Mouse (Mus musculus): Measurements from ENCODE around the gene Klhdc8a. TPM values are rescaled to one million over a fixed set of nuclear protein-coding genes. Genes with fewer than 3 reads are reported as not detected.

The Klhdc8a gene
- polyA plus RNA-seq, 1 experiment from 2014 or later, result 0.47 TPM

DNA sequence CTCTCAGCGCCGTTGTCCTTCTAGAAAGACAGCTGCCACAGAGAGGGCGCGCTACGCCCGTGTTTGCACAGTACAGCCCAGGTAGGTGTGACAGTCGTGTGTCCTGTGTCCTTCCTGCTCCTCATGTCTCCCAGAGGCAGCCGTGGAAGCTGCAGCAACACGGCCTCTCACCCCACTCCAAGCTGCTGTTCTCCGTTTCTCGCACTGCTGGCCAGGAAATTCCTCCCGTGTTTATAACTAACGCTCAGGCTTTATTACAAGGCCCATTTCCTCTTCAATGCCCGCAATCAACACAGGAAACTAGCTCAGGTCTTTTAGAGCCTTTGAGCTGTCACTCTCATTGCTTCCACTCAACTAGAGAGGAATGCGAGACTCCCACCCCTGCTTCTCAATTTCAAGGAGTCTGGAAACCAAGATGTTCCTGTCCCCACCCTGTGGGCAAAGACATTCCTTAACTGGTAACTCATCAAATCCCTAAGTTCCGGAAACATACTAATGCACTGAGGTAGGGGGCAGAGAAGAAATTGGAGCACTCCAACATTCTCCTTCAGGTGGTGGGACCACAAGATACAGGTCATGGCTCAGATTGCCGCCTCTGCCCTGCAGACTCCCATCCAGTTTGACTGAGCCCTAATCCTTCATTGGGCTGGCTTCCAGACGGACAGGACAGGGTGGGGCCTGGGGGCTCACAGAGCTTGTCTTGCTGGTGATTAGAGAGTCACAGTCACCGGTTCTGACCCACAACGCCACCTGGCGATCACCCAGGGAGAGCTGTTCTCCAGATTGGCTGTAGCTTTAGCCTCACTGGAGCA, 5.9 kb upstream of the Klhdc8a start:
- H3K36me3 ChIP-seq, result no peaks in the 10 kb centered on the region
- WGBS, result 37% methylated on average over 21 of the region's 21 CpGs
- H3K27ac ChIP-seq, result peak overlapping the region; percentile 75
- H3K4me1 ChIP-seq, result peaks cover 30% of the 10 kb centered on the region
- no peak overlapping the region for H3K4me3 ChIP-seq
- peak overlapping the region; percentile 6; the same call in 1 of the 2 replicates for H3K4me2 ChIP-seq (replicated peaks)
- peak; percentile 36 for ATAC-seq (ENCODE audit: insufficient number of reproducible peaks, insufficient read depth, low FRiP score, low TSS enrichment)
- peaks cover 26% of the 10 kb centered on the region for H3K27me3 ChIP-seq
- H3K9me3 ChIP-seq, result no peaks in the 10 kb centered on the region
- H3K9ac ChIP-seq, result no peak overlapping the region

GRCm38 (mm10) chr1:132295506-132295905, 2.9 kb upstream of the Klhdc8a start:
- peaks cover 56% of the 10 kb centered on the region for H3K27me3 ChIP-seq
- no peak for ATAC-seq (ENCODE audit: insufficient number of reproducible peaks, insufficient read depth, low FRiP score, low TSS enrichment)
- no peak overlapping the region for H3K27ac ChIP-seq
- H3K9ac ChIP-seq, result no peak overlapping the region
- no peak overlapping the region for H3K4me3 ChIP-seq
- no peaks in the 10 kb centered on the region for H3K9me3 ChIP-seq
- H3K4me1 ChIP-seq, result peaks cover 32% of the 10 kb centered on the region
- 68% methylated on average over 7 of the region's 7 CpGs for WGBS
- no peaks in the 10 kb centered on the region for H3K36me3 ChIP-seq
- H3K4me2 ChIP-seq (replicated peaks), result no peak overlapping the region

- no peaks in the 10 kb centered on the region for H3K9me3 ChIP-seq
- H3K36me3 ChIP-seq, result no peaks in the 10 kb centered on the region
- no peak overlapping the region for H3K4me3 ChIP-seq
- no peak for ATAC-seq (ENCODE audit: insufficient number of reproducible peaks, insufficient read depth, low FRiP score, low TSS enrichment)
- H3K27me3 ChIP-seq, result peaks cover 57% of the 10 kb centered on the region
- no peak overlapping the region for H3K9ac ChIP-seq
- H3K4me1 ChIP-seq, result peaks cover 28% of the 10 kb centered on the region
- no peak overlapping the region for H3K4me2 ChIP-seq (replicated peaks)
- no peak overlapping the region for H3K27ac ChIP-seq
- WGBS, result 53% methylated on average over 3 of the region's 3 CpGs
Observed at GRCm38 (mm10) chr1:132296051-132296450, 2.4 kb upstream of the Klhdc8a start.

DNA sequence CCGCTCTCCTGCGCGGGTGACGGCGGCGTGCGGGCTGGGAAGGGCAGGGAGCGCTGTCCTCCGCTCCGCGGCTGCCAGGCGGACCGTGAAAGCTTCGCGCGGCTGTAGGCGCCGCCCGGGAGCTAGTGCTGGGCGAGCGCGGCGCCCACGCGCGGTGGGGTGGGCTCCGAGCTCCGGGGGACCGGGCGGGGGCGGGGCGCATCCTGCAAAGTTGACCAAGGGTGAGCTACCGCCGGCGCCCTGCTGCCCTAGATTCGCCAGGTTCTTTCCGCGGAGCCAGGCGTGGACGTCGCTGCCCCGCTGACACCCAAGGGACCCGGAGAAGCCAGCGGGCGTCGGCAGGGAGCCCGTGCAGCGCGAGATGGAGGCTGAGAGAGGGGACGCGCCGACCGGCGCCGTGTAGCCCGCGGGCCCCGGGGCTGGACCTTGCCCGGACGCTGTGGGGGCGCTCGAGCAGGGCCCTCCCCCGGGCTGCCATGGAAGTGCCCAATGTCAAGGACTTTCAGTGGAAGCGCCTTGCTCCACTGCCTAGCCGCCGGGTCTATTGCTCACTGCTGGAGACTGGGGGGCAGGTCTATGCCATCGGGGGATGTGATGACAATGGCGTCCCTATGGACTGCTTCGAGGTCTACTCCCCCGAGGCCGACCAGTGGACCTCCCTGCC, 507 bp downstream of the Klhdc8a start:
- H3K9me3 ChIP-seq, result no peaks in the 10 kb centered on the region
- peaks cover 61% of the 10 kb centered on the region for H3K27me3 ChIP-seq
- WGBS, result 2% methylated on average over 64 of the region's 71 CpGs
- peak overlapping the region; percentile 66 for H3K9ac ChIP-seq
- no peaks in the 10 kb centered on the region for H3K36me3 ChIP-seq
- H3K27ac ChIP-seq, result no peak overlapping the region
- peak overlapping the region; percentile 100 for H3K4me2 ChIP-seq (replicated peaks)
- 0 out of 2 replicates have a peak, but pooled peaks have one; percentile 5 for ATAC-seq (ENCODE audit: insufficient number of reproducible peaks, insufficient read depth, low FRiP score, low TSS enrichment)
- H3K4me3 ChIP-seq, result peak overlapping the region; percentile 59
- 0 out of 2 replicates have a peak, but pooled peaks cover 6% of the 10 kb centered on the region for H3K4me1 ChIP-seq

DNA sequence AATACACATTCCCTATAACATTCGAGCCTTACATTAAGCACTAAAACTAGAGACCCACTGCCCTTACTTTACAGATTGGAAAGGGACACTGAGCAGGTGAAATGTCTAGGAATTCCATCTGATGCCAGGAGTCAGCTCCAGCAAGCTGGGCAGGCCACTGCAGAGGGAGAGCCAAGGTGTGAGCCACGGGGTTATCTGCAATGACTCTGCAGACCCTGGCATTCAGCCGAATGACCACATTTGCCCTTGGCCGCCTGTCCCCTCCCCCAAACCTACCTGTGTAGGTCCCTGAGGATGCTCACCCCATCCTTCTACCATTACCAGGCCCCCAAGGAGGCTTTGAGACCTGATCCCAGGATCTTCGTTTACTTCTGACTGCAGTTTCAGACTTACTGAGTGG, 1.3 kb downstream of the Klhdc8a start:
- no peaks in the 10 kb centered on the region for H3K9me3 ChIP-seq
- 75% methylated on average over 5 of the region's 5 CpGs for WGBS
- H3K4me3 ChIP-seq, result no peak overlapping the region
- peaks cover 53% of the 10 kb centered on the region for H3K27me3 ChIP-seq
- H3K4me2 ChIP-seq (replicated peaks), result 0 out of 2 replicates have a peak overlapping the region, but pooled peaks have one; percentile 100
- H3K36me3 ChIP-seq, result no peaks in the 10 kb centered on the region
- ATAC-seq (ENCODE audit: insufficient number of reproducible peaks, insufficient read depth, low FRiP score, low TSS enrichment), result no peak
- H3K27ac ChIP-seq, result no peak overlapping the region
- H3K4me1 ChIP-seq, result 0 out of 2 replicates have a peak, but pooled peaks cover 6% of the 10 kb centered on the region
- no peak overlapping the region for H3K9ac ChIP-seq

DNA sequence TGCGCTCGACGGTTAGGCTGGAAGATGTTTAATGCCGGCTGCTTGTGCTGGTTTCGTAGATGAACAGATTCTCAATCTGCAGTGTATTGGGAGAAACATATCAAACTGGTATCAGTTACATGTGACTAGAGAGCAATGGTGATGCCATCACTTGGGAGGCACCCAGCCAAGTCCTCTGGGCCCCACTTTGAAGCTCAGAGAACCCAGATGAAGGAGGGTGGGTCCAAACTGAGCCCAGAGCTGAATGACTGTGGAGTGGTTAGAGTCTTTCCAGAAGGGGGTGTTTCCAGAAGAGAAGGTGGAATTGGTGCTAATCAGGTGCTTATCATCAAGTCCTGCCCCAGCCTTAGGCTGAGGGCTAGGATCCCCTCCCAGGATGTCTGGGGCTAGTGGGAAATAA, 2.8 kb downstream of the Klhdc8a start:
- Histone ChIP-seq H3K4me3 (no peak overlapping the region), H3K36me3 (no peaks in the 10 kb centered on the region), H3K4me1 (0 out of 2 replicates have a peak, but pooled peaks cover 6% of the 10 kb centered on the region), H3K9me3 (no peaks in the 10 kb centered on the region), H3K9ac (no peak overlapping the region), H3K27ac (no peak overlapping the region), H3K27me3 (peaks cover 47% of the 10 kb centered on the region), H3K4me2 (replicated peaks) (no peak overlapping the region)
- 92% methylated on average over 5 of the region's 5 CpGs for WGBS
- ATAC-seq (ENCODE audit: insufficient number of reproducible peaks, insufficient read depth, low FRiP score, low TSS enrichment), result no peak

GRCm38 (mm10) chr1:132302341-132302866, 4.0 kb downstream of the Klhdc8a start:
- H3K9me3 ChIP-seq, result no peaks in the 10 kb centered on the region
- 0 out of 2 replicates have a peak, but pooled peaks cover 6% of the 10 kb centered on the region for H3K4me1 ChIP-seq
- ATAC-seq (ENCODE audit: insufficient number of reproducible peaks, insufficient read depth, low FRiP score, low TSS enrichment), result no peak
- H3K4me2 ChIP-seq (replicated peaks), result no peak overlapping the region
- no peak overlapping the region for H3K9ac ChIP-seq
- no peak overlapping the region for H3K4me3 ChIP-seq
- H3K36me3 ChIP-seq, result no peaks in the 10 kb centered on the region
- peaks cover 37% of the 10 kb centered on the region for H3K27me3 ChIP-seq
- H3K27ac ChIP-seq, result no peak overlapping the region
- WGBS, result 84% methylated on average over 9 of the region's 9 CpGs

GRCm38 (mm10) chr1:132304618-132305214, 6.3 kb downstream of the Klhdc8a start:
- H3K9ac ChIP-seq, result no peak overlapping the region
- H3K9me3 ChIP-seq, result no peaks in the 10 kb centered on the region
- ATAC-seq (ENCODE audit: insufficient number of reproducible peaks, insufficient read depth, low FRiP score, low TSS enrichment), result no peak
- no peaks in the 10 kb centered on the region for H3K4me1 ChIP-seq
- no peak overlapping the region for H3K4me2 ChIP-seq (replicated peaks)
- WGBS, result 22% methylated on average over 9 of the region's 9 CpGs
- no peak overlapping the region for H3K4me3 ChIP-seq
- H3K27ac ChIP-seq, result no peak overlapping the region
- H3K36me3 ChIP-seq, result no peaks in the 10 kb centered on the region
- H3K27me3 ChIP-seq, result peaks cover 14% of the 10 kb centered on the region

DNA sequence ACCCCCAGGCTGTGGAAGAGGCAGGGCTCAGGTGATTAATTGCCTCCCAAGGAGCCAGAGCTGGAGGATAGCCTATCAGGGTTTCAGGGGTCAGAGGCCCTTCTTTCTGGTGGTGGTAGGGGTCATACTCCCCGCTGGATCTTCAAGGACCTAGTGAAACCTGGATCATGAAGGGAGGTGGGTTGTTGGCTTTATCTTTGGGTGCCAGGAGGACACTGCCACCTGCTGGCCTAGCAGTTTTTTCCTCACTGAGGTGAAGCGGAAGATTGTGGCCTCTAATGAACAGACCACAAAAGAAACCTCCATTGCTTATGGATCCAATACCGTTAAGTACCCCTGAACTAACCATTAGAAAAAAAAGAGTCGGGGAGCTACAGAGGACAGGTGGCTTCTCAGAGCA, 7.7 kb downstream of the Klhdc8a start:
- ATAC-seq (ENCODE audit: insufficient number of reproducible peaks, insufficient read depth, low FRiP score, low TSS enrichment), result no peak
- Histone ChIP-seq H3K4me2 (replicated peaks) (no peak overlapping the region), H3K4me3 (no peak overlapping the region), H3K9ac (no peak overlapping the region), H3K27me3 (peaks cover 5% of the 10 kb centered on the region; the same call in 1 of the 2 replicates), H3K9me3 (no peaks in the 10 kb centered on the region), H3K4me1 (no peaks in the 10 kb centered on the region), H3K36me3 (no peaks in the 10 kb centered on the region), H3K27ac (no peak overlapping the region)
- WGBS, result 48% methylated on average over 4 of the region's 4 CpGs

DNA sequence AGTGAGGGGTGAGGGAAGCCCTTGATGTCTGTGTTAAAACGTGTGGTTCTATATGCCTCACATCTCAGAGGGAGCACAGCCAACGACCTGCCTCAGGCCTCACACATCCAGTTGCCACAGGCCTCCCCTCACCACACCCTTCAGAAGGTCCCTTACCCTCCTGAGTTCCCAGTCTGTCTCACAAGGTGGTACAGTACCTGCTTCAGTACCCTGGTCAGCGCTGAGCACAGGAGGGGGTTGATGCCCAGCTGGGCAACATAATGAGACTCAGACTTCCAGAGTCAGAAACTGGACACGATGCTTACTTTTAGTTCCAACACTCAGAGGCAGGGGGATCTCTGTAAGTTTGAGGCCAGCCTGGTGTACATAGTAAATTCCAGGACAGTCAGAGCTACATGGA, 8.4 kb downstream of the Klhdc8a start:
- WGBS, result 18% methylated on average over 4 of the region's 4 CpGs

GRCm38 (mm10) chr1:132307962-132308361, 9.5 kb downstream of the Klhdc8a start:
- no peak overlapping the region for H3K27ac ChIP-seq
- no peaks in the 10 kb centered on the region for H3K27me3 ChIP-seq
- H3K36me3 ChIP-seq, result no peaks in the 10 kb centered on the region
- H3K4me1 ChIP-seq, result no peaks in the 10 kb centered on the region
- no peak overlapping the region for H3K4me3 ChIP-seq
- no peaks in the 10 kb centered on the region for H3K9me3 ChIP-seq
- ATAC-seq (ENCODE audit: insufficient number of reproducible peaks, insufficient read depth, low FRiP score, low TSS enrichment), result no peak
- WGBS, result 84% methylated on average over 6 of the region's 6 CpGs
- H3K9ac ChIP-seq, result no peak overlapping the region
- H3K4me2 ChIP-seq (replicated peaks), result no peak overlapping the region

More for the DNA sequence above, 8.4 kb downstream of the Klhdc8a start:
- Histone ChIP-seq H3K27me3 (no peaks in the 10 kb centered on the region), H3K4me1 (no peaks in the 10 kb centered on the region), H3K27ac (no peak overlapping the region), H3K9ac (no peak overlapping the region), H3K4me3 (no peak overlapping the region), H3K4me2 (replicated peaks) (no peak overlapping the region), H3K9me3 (no peaks in the 10 kb centered on the region), H3K36me3 (no peaks in the 10 kb centered on the region)
- no peak for ATAC-seq (ENCODE audit: insufficient number of reproducible peaks, insufficient read depth, low FRiP score, low TSS enrichment)
